Mouse (Mus musculus) adrenal gland, adult (tissue): ENCODE measurements around the gene Ralb.

Experiments used
- DNase-seq, 2 experiments: peaks; one replicate each; pipeline ENCODE4 v3.0.0; 2022 to 2023; ENCODE audit warnings: low spot score in 1 of 2; ENCODE audit not compliant: inconsistent age in 2 of 2

Ralb gene

DNA sequence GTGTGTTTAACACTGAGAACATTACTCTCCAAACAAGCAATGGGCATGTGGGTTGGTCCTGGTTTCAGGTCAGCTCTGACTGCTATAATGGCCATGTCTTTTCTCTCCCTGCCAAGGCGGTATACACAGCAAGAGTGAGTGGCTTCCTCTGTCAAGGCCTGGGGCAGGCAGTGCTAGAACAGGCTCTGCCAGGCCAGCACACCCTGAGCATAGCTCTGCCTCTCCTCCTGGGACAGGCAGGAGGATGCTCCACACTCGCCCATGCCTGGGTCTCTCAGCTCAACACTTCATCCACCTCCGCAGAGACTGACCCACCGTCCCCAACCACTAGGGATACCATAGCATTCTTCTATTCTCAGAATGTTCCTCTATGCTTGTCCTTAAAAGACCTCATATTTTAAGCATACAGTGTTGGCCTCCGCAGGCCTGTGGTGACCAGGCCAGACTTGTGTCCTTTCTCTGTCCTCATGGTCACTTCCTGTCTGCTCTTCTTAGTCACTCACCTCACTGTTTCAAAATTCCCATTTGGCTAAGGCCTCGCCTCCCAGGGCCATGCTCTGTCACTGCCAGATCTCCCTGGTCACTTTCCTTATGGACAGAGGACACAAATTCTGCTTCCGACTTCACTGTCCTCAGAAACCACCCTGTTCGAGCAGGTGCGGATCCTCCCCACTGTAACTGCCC, 9.7 kb downstream of the Ralb start:
- peak; percentile 58 to 88 for DNase-seq

- DNase-seq, result no peak
Observed at GRCm38 (mm10) chr1:119494024-119494711, 10.4 kb downstream of the Ralb start.

GRCm38 (mm10) chr1:119492505-119492904, 12.1 kb downstream of the Ralb start:
- no peak for DNase-seq

GRCm38 (mm10) chr1:119492097-119492496, 12.5 kb downstream of the Ralb start:
- DNase-seq, result peak; percentile 92 to 95

DNA sequence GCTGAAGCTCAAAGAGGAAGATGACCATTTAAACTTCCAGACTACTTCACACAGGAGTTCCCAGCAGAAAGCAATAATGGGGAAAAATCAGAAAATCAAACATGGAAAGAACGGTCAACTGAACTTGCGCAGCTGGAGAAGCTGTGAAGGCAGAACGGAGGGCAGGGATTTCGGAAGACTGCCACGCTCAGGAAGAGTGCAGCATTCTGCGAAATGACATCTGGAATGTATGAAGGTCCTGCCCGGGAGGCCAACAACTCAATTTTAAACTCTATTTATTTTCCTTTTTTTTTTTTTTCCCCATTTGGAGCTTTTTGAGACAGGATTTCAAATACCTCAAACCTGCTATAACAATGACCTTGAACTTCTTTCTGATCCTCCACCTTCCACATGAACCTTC, 13.8 kb downstream of the Ralb start:
- peak in 1 of 2 experiments; percentile 56 for DNase-seq

GRCm38 (mm10) chr1:119487917-119488590, 16.5 kb downstream of the Ralb start:
- no peak for DNase-seq

DNA sequence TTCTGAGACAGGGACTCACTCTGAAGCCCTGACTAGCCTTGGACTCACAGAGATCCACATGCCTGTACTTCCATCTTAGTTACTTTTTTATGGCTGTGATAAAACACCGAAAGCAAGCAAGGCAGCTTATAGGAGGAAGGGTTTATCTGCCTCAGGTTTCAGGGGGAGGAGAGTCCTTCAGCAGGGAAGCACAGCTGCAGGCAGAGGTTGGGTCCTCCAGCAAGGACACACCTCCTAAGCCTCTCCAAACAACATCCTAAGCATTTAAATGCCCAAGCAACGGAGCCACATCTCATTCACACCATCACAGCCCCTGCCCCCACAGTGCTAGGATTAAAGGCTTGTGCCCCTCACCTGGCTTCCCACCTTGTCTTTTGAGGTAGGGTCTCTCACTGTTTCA, 18.8 kb downstream of the Ralb start:
- no peak for DNase-seq

- peak; percentile 40 to 78 for DNase-seq
Observed at GRCm38 (mm10) chr1:119484457-119484856, 20.1 kb downstream of the Ralb start.

DNA sequence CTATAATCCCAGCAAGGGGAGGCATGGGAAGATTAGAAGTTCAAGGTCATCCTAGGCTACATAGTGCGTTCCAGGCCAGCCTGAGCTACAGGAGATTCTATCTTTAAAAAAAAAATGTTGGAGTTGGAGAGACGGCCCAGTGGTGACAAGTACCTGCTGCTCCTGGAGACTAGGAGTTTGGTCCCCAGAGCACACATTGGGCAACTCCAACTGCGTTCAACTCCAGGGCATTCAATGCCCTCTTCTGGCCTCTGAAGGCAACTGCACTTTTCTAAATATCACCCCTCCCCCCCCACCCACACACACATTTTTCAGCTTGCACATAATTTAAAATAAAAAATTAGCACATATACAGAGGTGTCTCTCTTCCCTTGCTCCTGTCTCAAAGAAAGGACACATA, 21.7 kb downstream of the Ralb start:
- DNase-seq, result peak in 1 of 2 experiments; percentile 56

DNA sequence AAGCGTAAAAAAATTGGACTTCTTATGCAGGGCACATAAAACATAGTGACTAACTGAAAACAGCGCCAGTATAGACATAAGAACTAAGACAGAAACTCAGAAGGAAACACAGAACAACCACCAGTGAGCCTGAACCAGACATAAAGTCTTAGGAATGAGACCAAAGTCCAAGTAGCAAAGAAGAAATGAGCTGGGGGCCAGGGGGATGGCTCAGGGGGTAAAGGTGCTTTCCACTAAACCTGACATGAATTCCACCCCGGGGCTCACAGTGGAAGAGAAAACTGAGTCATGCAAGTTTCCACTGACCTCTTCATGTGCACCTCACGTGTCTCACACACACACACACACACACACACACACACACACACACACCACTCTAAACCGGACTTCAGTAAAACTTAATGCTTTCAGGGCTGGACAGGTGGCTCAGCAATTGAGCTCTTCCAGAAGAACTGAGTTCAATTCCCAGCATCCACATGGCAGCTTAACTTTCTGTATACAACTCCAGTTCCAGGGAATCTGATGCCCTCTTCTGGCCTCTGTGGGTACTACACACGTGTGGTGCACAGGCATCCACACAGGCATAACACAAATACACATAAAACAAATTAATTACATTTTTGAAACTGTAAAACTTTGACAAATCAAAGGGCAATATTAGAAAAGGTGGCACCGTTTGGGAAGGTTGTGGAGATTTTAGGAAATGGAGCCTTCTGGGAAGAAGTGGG, 23.2 kb downstream of the Ralb start:
- no peak for DNase-seq

- no peak for DNase-seq
Observed at GRCm38 (mm10) chr1:119480678-119481077, 23.9 kb downstream of the Ralb start.

DNA sequence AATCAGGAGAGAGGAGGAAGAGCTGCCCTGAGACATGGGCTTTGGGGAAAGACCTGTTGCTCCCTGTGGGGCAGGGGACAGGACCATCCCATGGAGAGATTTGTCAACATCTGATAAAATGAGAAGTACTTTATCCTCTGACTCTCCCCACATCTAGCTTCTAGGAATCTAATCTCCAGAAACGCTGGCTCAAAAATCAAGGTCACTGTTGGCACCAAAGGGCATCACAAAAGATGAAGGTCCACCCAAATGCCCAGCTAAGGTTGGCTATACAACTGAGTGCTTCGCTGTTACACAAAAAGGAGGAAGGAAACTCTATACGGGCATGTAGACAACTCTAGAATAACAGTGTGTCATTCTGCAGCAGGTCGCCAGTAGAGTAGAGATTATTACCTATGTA, 25.0 kb downstream of the Ralb start:
- peak in 1 of 2 experiments; percentile 88 for DNase-seq

DNA sequence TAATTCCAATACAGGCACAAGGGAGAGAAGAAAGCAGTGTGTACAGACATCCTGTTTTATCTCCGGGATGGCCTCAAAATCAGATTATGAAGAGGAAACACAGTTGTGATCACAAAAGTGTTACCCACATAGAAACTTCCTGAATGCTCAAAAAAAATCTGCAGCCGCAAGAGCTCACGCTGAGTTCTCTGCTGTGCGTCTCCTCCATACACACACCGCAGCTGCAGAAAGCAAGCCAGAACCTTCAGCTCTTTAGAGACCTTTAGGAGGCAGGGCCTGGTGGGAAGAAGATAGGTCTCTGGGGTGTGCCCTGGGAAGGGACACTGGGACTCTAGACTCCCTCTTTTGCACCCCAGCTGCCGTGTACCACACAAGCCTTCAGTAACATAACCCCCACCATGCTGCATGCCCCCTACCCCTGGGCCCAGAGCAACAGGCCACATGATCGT, 27.7 kb downstream of the Ralb start:
- DNase-seq, result no peak

DNA sequence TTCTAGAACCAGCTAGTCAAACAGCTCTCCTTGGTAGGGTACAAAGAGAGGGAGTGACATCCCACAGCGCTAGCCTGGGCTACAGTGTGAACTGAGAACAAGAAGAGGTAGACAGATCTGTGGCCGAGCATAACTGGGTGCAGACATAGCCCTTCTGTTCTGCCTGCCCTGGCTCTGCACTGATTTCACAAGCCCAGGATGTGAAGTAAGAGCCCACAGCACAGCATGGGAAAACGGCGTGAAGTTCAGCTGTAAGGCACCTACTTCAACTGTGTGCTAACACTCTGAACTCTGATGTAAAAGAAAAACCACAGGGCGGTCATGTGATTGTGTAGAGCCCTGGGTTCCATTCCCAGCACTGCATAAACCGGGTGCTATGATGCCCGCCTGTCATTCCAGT, 29.9 kb downstream of the Ralb start:
- no peak for DNase-seq

DNA sequence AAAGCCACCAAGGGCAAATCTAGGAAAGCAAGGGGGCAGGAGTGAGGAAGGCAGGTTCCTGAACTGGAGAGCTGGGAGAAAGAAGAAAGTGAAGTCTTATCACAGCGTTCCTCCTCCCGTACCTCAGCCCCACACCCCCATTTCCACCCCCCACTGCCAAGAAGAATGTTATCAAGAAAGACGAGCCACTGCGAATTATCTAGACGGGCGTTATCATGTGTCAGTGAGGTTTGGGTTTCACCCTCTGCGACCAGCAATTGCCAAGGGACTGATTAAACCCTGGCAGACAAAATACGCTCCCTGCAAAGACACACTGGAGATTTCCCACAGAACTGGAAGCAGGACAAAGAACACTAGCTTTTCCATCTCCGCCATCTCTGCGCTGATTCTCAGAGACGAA, 31.9 kb downstream of the Ralb start:
- DNase-seq, result no peak

- no peak for DNase-seq
Observed at GRCm38 (mm10) chr1:119471793-119472396, 32.7 kb downstream of the Ralb start.

DNA sequence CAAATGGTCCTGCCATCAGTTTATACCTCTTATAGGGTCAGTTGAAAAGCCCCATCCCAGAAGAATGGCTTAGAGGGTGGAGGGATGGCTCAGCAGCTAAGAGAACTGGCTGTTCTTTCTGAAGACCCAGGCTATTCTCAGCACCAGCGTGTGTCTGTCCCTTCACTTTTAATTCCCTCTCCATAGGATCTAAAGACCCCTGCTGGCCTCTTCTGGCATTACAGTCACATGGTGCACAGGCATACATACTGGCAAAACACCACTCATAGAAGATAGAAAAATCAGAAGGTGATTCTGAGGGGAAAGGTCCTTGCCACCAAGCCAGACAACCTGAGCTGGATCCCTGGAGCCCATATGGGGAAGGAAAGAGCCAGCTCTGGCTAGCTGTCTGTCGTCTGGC, 41.2 kb downstream of the Ralb start:
- DNase-seq, result peak; percentile 44 to 85

DNA sequence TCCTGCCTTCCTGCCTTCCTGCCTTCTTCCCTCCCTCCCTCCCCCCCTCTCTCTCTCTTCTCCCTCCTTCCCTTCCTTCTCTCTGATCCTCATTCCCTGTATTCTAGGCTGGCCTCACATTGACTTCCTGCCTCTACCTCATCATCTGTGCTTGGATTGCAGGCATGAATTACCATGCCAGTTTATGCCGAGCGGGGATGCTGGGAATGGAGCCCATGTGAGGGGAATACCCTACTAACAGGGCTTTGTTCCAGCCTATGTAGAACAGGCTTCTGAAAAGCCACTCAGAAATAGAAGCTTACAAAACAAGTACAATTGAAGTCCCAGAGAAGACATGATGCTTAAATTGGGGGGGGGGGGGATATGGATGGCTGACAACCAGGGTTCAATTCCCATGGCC, 44.5 kb downstream of the Ralb start:
- DNase-seq, result no peak

DNA sequence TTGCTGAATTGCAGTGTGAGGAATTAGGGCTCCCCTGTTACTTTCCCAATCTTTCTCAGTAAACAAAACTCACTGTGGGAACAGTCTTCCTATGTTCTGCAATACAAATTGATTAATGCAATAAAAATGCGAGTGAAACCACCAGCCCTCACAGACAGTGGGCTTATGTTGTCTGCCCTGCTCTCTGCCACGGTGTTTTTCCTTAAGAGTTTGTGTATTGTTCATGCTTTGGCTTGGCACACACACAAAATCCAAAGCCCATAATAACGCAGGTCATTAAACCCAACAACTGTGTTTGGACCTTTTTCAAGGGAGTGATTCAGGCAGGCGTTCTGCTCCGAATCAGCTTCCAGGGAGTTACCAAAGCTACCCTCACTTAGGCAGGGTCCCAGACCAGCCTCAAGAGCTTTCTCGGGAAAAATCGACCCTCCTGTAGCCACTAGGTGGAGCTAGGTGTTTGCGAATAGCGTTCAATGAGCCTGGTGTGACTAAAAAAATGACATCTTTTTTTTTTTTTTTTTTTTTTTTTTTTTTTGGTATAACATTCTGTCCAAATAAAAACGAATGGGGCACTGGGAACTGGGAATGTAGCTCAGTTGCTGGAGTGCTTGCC, 46.5 kb downstream of the Ralb start:
- DNase-seq, result peak; percentile 60 to 91

GRCm38 (mm10) chr1:119457528-119457855, 47.1 kb downstream of the Ralb start:
- peak; percentile 27 to 75 for DNase-seq
